Mouse (Mus musculus): ENCODE data around the gene Cox17. TPM values are rescaled to one million over a fixed set of nuclear protein-coding genes. Genes with fewer than 3 reads are reported as not detected.
A peak's percentile ranks its signal among the peaks of the same experiment; 100 is the strongest.
"Not testable (repeated sequence)": the region's sequence is repeated elsewhere in the genome, so short reads cannot be mapped to it uniquely, and the experiment has no call there.

Gene Cox17
- polyA plus RNA-seq, 1 experiment from 2014 or later, result 147 TPM

- no peaks in the 10 kb centered on the region for H3K4me1 ChIP-seq (ENCODE audit: insufficient read depth, low read length)
- H3K4me3 ChIP-seq (ENCODE audit: low read length), result no peak overlapping the region
- no peaks in the 10 kb centered on the region; the same call in 1 of the 2 replicates for H3K9me3 ChIP-seq (ENCODE audit: low read length)
- no peak for ATAC-seq (ENCODE audit: low FRiP score, low TSS enrichment)
- 88% methylated on average over 4 of the region's 4 CpGs for WGBS
- H3K9ac ChIP-seq (replicated peaks; ENCODE audit: low read length), result no peak overlapping the region
- H3K36me3 ChIP-seq (ENCODE audit: insufficient read depth, low read length), result no peaks in the 10 kb centered on the region
- no peak overlapping the region for H3K27ac ChIP-seq (ENCODE audit: low read length)
- H3K27me3 ChIP-seq (ENCODE audit: insufficient read depth, low read length), result no peaks in the 10 kb centered on the region
- no peak overlapping the region for H3K4me2 ChIP-seq (replicated peaks; ENCODE audit: low read depth, low read length)
These were observed 27.7 kb upstream of the Cox17 start for GRCm38 (mm10) chr16:38319087-38319486.

- ATAC-seq (ENCODE audit: low FRiP score, low TSS enrichment), result no peak
- 31% methylated on average over 17 of the region's 17 CpGs for WGBS
- H3K4me2 ChIP-seq (replicated peaks; ENCODE audit: low read depth, low read length), result 0 out of 2 replicates have a peak overlapping the region, but pooled peaks have one; percentile 19
These were observed 25.3 kb upstream of the Cox17 start for GRCm38 (mm10) chr16:38321452-38321935.

DNA sequence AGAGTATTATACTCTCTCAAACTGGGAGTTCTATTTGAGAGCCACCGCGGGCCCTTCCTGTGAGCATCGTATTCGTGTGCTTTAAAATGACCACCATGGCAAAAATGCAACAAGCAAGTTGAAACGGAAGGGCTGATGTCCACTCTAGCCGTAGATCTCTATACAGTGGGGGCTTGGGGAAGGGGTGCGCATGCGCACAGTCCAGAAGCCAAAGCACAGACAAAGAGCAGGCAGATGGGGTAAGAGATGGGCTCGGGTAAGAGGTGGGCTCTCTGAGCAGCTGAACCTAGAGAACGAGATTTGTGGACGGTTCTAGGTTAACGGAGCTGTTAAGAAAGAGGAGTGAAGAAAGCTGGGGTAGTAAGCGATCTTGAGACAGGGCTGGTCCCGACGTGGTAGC, 22.5 kb upstream of the Cox17 start:
- H3K4me2 ChIP-seq (replicated peaks; ENCODE audit: low read depth, low read length), result no peak overlapping the region
- no peak overlapping the region for H3K27ac ChIP-seq (ENCODE audit: low read length)
- no peaks in the 10 kb centered on the region for H3K4me1 ChIP-seq (ENCODE audit: insufficient read depth, low read length)
- no peaks in the 10 kb centered on the region for H3K27me3 ChIP-seq (ENCODE audit: insufficient read depth, low read length)
- H3K4me3 ChIP-seq (ENCODE audit: low read length), result no peak overlapping the region
- H3K36me3 ChIP-seq (ENCODE audit: insufficient read depth, low read length), result no peaks in the 10 kb centered on the region
- no peak overlapping the region for H3K9ac ChIP-seq (replicated peaks; ENCODE audit: low read length)
- no peaks in the 10 kb centered on the region for H3K9me3 ChIP-seq (ENCODE audit: low read length)
- WGBS, result 93% methylated on average over 15 of the region's 15 CpGs
- no peak for ATAC-seq (ENCODE audit: low FRiP score, low TSS enrichment)

More at GRCm38 (mm10) chr16:38321452-38321935, 25.3 kb upstream of the Cox17 start:
- no peaks in the 10 kb centered on the region for H3K4me1 ChIP-seq (ENCODE audit: insufficient read depth, low read length)
- no peaks in the 10 kb centered on the region for H3K36me3 ChIP-seq (ENCODE audit: insufficient read depth, low read length)
- H3K27ac ChIP-seq (ENCODE audit: low read length), result no peak overlapping the region
- no peaks in the 10 kb centered on the region for H3K27me3 ChIP-seq (ENCODE audit: insufficient read depth, low read length)
- no peak overlapping the region for H3K9ac ChIP-seq (replicated peaks; ENCODE audit: low read length)
- no peak overlapping the region for H3K4me3 ChIP-seq (ENCODE audit: low read length)
- no peaks in the 10 kb centered on the region for H3K9me3 ChIP-seq (ENCODE audit: low read length)

- 84% methylated on average over 11 of the region's 11 CpGs for WGBS
- H3K9me3 ChIP-seq (ENCODE audit: low read length), result no peaks in the 10 kb centered on the region
- H3K4me3 ChIP-seq (ENCODE audit: low read length), result no peak overlapping the region
- H3K9ac ChIP-seq (replicated peaks; ENCODE audit: low read length), result no peak overlapping the region
- H3K4me1 ChIP-seq (ENCODE audit: insufficient read depth, low read length), result no peaks in the 10 kb centered on the region
- no peak overlapping the region for H3K4me2 ChIP-seq (replicated peaks; ENCODE audit: low read depth, low read length)
- no peaks in the 10 kb centered on the region for H3K36me3 ChIP-seq (ENCODE audit: insufficient read depth, low read length)
- no peaks in the 10 kb centered on the region for H3K27me3 ChIP-seq (ENCODE audit: insufficient read depth, low read length)
- H3K27ac ChIP-seq (ENCODE audit: low read length), result no peak overlapping the region
- no peak for ATAC-seq (ENCODE audit: low FRiP score, low TSS enrichment)
These were observed 19.9 kb upstream of the Cox17 start for GRCm38 (mm10) chr16:38326778-38327397.

DNA sequence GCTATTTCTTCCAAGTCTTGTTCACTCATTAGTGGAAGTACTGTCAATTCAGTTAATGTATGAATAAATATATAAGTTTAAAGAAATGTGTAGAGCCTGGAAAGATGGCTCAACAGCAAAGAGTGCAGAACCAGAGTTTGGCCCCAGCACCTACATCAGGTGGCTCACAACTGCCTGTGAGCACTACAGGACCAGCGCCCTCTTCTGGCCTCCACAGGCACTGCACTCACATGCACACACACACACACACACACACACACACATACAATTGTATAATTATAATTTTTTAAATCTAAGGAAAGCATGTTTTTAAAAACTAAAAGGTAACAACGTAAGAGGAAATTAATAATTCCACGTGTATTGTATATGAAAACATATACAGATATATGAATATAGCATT, 17.5 kb upstream of the Cox17 start:
- Histone ChIP-seq H3K4me2 (replicated peaks; ENCODE audit: low read depth, low read length) (no peak overlapping the region), H3K27ac (ENCODE audit: low read length) (no peak overlapping the region), H3K36me3 (ENCODE audit: insufficient read depth, low read length) (no peaks in the 10 kb centered on the region), H3K4me3 (ENCODE audit: low read length) (no peak overlapping the region), H3K4me1 (ENCODE audit: insufficient read depth, low read length) (no peaks in the 10 kb centered on the region), H3K9me3 (ENCODE audit: low read length) (no peaks in the 10 kb centered on the region), H3K9ac (replicated peaks; ENCODE audit: low read length) (no peak overlapping the region), H3K27me3 (ENCODE audit: insufficient read depth, low read length) (no peaks in the 10 kb centered on the region)
- 89% methylated on average over 3 of the region's 3 CpGs for WGBS
- ATAC-seq (ENCODE audit: low FRiP score, low TSS enrichment), result no peak

DNA sequence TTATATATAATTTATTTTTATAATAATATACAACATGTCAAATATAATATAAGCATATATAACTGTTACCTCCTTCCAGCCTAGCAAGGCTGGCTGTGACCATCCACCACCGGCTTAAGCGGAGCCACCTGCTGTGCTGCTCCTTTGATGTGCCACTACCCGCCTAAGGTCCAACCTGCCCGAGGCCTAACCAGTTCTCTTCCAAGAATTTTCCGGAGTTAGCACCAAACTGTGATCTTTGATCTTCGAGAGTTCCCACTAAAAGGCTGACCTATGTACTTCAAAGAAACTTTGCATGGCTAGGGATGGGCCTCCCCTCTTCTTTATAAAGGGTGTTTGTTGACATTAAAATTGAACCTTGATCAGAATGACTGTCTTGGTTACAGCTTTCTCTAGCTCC, 12.4 kb upstream of the Cox17 start:
- H3K9ac ChIP-seq (replicated peaks; ENCODE audit: low read length), result no peak overlapping the region
- ATAC-seq (ENCODE audit: low FRiP score, low TSS enrichment), result no peak
- no peaks in the 10 kb centered on the region for H3K9me3 ChIP-seq (ENCODE audit: low read length)
- H3K27me3 ChIP-seq (ENCODE audit: insufficient read depth, low read length), result no peaks in the 10 kb centered on the region
- no peak overlapping the region for H3K4me2 ChIP-seq (replicated peaks; ENCODE audit: low read depth, low read length)
- H3K27ac ChIP-seq (ENCODE audit: low read length), result no peak overlapping the region
- 29% methylated on average over 6 of the region's 6 CpGs for WGBS
- H3K36me3 ChIP-seq (ENCODE audit: insufficient read depth, low read length), result no peaks in the 10 kb centered on the region
- no peak overlapping the region for H3K4me3 ChIP-seq (ENCODE audit: low read length)
- no peaks in the 10 kb centered on the region for H3K4me1 ChIP-seq (ENCODE audit: insufficient read depth, low read length)

DNA sequence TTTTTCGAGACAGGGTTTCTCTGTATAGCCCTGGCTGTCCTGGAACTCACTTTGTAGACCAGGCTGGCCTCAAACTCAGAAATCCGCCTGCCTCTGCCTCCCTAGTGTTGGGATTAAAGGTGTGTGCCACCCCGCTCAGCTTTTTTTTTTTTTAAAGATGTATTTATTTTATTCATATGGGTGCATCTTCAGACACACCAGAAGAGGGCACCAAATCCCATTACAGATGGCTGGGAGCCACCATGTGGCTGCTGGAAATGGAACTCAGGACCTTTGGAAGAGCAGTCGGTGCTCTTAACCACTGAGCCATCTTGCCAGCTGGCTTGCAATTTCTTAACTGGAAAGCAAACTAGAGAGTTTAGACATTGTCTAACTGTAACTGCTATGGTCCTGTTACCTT, 8.7 kb upstream of the Cox17 start:
- not testable (repeated sequence) for ATAC-seq (ENCODE audit: low FRiP score, low TSS enrichment); H3K27me3 ChIP-seq (ENCODE audit: insufficient read depth, low read length)
- 89% methylated on average over 4 of the region's 4 CpGs for WGBS

DNA sequence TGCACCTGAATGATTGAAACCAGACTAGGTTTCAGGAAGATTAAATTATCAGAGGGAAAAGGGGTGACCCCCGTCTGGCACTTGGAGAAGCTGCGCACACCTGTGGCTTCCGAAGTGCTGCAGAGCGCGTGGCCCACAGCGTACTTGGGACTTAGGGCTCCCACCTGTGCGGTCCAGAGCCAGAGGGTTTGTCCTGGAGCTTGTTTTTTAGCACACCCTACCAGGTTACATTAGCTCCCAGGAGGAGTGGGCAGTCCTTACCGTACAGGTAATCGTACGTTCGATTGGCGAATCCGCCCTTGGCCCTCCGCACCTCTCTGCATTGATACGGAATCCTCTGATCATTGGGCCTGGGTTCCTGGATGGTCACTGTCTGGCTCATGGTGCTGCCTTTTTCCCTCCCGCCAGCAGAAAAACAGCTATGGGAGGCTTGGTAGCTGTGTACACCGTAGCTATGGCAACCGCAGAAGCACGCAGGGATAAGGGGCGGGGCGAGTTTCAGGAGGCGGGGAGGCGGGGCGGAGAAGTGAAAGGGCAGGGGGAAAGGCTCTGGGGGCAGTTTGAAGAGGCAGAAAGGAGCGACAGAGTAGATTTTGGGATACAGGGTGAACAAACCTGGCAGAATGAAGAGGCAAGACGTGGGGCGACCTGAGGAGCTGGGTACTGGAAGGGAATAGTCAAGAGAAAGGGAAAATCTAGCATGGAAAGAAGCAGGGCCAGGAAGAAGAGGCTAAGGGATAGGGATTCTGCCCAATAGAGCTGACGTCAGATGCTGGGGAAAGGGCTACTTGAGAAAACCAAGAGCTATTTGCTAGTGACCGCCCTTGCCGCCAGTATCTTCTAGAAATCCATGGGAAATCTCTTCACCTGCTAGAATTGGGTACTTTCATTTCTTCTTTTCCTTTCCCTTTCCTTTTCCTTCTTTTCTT, 5.1 kb upstream of the Cox17 start, which contains the start of gene Maats1:
TSS of gene Maats1 (minus strand) at position 748 of the 929 bp plus-strand sequence.
- Histone ChIP-seq H3K4me3 (ENCODE audit: low read length) (peak within 1 kb of the TSS; percentile 46), H3K4me1 (ENCODE audit: insufficient read depth, low read length) (peaks cover 4% of the 10 kb centered on the region; the same call in 1 of the 2 replicates), H3K27me3 (ENCODE audit: insufficient read depth, low read length) (no peaks in the 10 kb centered on the region), H3K9me3 (ENCODE audit: low read length) (peaks cover 6% of the 10 kb centered on the region), H3K36me3 (ENCODE audit: insufficient read depth, low read length) (no peaks in the 10 kb centered on the region), H3K4me2 (replicated peaks; ENCODE audit: low read depth, low read length) (peak within 1 kb of the TSS; percentile 68), H3K9ac (replicated peaks; ENCODE audit: low read length) (peak within 1 kb of the TSS; percentile 42), H3K27ac (ENCODE audit: low read length) (no peak within 1 kb of the TSS)
- WGBS, result 11% methylated on average over 30 of the region's 30 CpGs
- ATAC-seq (ENCODE audit: low FRiP score, low TSS enrichment), result peak; percentile 90

More for the DNA sequence above, 8.7 kb upstream of the Cox17 start:
- not testable (repeated sequence) for H3K4me2 ChIP-seq (replicated peaks; ENCODE audit: low read depth, low read length); H3K9ac ChIP-seq (replicated peaks; ENCODE audit: low read length); H3K4me1 ChIP-seq (ENCODE audit: insufficient read depth, low read length); H3K27ac ChIP-seq (ENCODE audit: low read length); H3K36me3 ChIP-seq (ENCODE audit: insufficient read depth, low read length); H3K4me3 ChIP-seq (ENCODE audit: low read length); H3K9me3 ChIP-seq (ENCODE audit: low read length)

GRCm38 (mm10) chr16:38344941-38345725, 1.7 kb upstream of the Cox17 start:
- peaks cover 4% of the 10 kb centered on the region for H3K9me3 ChIP-seq (ENCODE audit: low read length)
- no peak overlapping the region for H3K4me3 ChIP-seq (ENCODE audit: low read length)
- no peak for ATAC-seq (ENCODE audit: low FRiP score, low TSS enrichment)
- no peak overlapping the region for H3K4me2 ChIP-seq (replicated peaks; ENCODE audit: low read depth, low read length)
- H3K9ac ChIP-seq (replicated peaks; ENCODE audit: low read length), result no peak overlapping the region
- no peaks in the 10 kb centered on the region for H3K27me3 ChIP-seq (ENCODE audit: insufficient read depth, low read length)
- peaks cover 13% of the 10 kb centered on the region for H3K4me1 ChIP-seq (ENCODE audit: insufficient read depth, low read length)
- H3K27ac ChIP-seq (ENCODE audit: low read length), result peak overlapping the region; percentile 27; the same call in 1 of the 2 replicates
- WGBS, result 84% methylated on average over 3 of the region's 3 CpGs
- H3K36me3 ChIP-seq (ENCODE audit: insufficient read depth, low read length), result peaks cover 9% of the 10 kb centered on the region

Measured in kidney, embryonic 16.5 days (tissue).